Mouse (Mus musculus) C2C12 (cell line): ENCODE measurements around the gene Gal3st1. TPM values are rescaled to one million over a fixed set of nuclear protein-coding genes. Genes with fewer than 3 reads are reported as not detected.

Experiments
- H3K27me3 ChIP-seq: one replicate; pipeline ENCODE4 v1.6.1; 2011; ENCODE audit not compliant: control insufficient read depth, insufficient read depth, insufficient read length
- H3K36me3 ChIP-seq: one replicate; pipeline ENCODE4 v1.6.1; 2011; ENCODE audit not compliant: control insufficient read depth, insufficient read depth
- H3K4me3 ChIP-seq: one replicate; pipeline ENCODE4 v1.5.1; 2011; ENCODE audit warnings: mild to moderate bottlenecking, control low read depth; ENCODE audit not compliant: poor library complexity, insufficient read depth, severe bottlenecking
- H3K79me2 ChIP-seq: one replicate; pipeline ENCODE4 v1.6.1; 2011; ENCODE audit not compliant: control insufficient read depth, insufficient read depth
- H3K79me3 ChIP-seq: one replicate; pipeline ENCODE4 v1.6.1; 2011; ENCODE audit warnings: low read depth, control low read depth
- H3ac ChIP-seq: one replicate; pipeline ENCODE3; 2011; ENCODE audit warnings: low read depth; ENCODE audit not compliant: control insufficient read depth, insufficient read length
- CEBPB ChIP-seq: IDR thresholded peaks from one replicate; pipeline ENCODE4 v1.6.1; 2011; ENCODE audit warnings: low read depth, mild to moderate bottlenecking, control low read depth, moderate library complexity
- CTCF ChIP-seq: IDR thresholded peaks from one replicate; pipeline ENCODE4 v1.5.1; 2011; ENCODE audit not compliant: control insufficient read depth, insufficient read depth, insufficient read length
- FOSL1 ChIP-seq: IDR thresholded peaks from one replicate; pipeline ENCODE4 v1.8.0; 2011; ENCODE audit warnings: mild to moderate bottlenecking, low read length; ENCODE audit not compliant: poor library complexity, insufficient read depth, severe bottlenecking
- MAX ChIP-seq: IDR thresholded peaks from one replicate; pipeline ENCODE4 v1.6.1; 2011; ENCODE audit warnings: mild to moderate bottlenecking, control low read depth
- MYOD1 ChIP-seq: IDR thresholded peaks from one replicate; pipeline ENCODE4 v1.6.1; 2011; ENCODE audit warnings: low read depth; ENCODE audit not compliant: control insufficient read depth, insufficient read length
- MYOG ChIP-seq: IDR thresholded peaks from one replicate; pipeline ENCODE4 v1.6.1; 2011; ENCODE audit not compliant: control insufficient read depth, insufficient read length; ENCODE audit errors: extremely low read depth
- USF1 ChIP-seq: IDR thresholded peaks from one replicate; pipeline ENCODE4 v1.6.1; 2011; ENCODE audit warnings: low read depth, mild to moderate bottlenecking, control low read depth, moderate library complexity
- polyA plus RNA-seq: library from polyadenylated mRNA; unstranded; fragments of >200 nt; fragmentation: generic; extraction: Trizol; gene quantifications from one replicate; pipeline ENCODE4 v1.2.1, GENCODE M21; 2012; ENCODE audit warnings: missing spikeins

Gene Gal3st1
- polyA plus RNA-seq, 1 experiment: 0.06 TPM

DNA sequence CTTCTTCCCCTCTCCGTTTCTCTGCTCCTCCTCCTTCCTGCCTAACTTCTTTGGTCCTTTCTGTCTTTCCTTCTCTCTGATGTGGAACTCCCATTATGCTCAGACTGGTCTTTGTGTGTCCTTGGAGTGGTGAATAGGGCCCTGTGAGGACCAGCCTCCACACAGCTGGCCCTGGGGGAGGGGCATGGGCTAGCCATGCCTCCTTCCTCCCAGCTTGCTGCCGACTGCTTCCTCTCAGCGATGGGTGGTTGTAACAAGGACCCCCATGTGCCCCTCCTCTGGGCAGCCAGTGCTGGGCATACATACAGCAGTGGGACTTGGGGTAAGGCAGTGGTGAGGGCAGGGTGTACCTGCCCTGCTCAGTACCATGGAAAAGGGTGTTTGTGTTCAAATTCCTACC, 9.1 kb upstream of the Gal3st1 start:
- Histone ChIP-seq H3K27me3 (no peaks in the 10 kb centered on the region), H3K79me3 (no peaks in the 10 kb centered on the region), H3ac (no peak overlapping the region), H3K36me3 (peaks cover 99% of the 10 kb centered on the region), H3K4me3 (no peak overlapping the region), H3K79me2 (peaks cover 5% of the 10 kb centered on the region)
- TF ChIP-seq FOSL1 (no peak), CTCF (no peak), USF1 (no peak), CEBPB (no peak), MYOD1 (no peak), MAX (no peak), MYOG (no peak)

DNA sequence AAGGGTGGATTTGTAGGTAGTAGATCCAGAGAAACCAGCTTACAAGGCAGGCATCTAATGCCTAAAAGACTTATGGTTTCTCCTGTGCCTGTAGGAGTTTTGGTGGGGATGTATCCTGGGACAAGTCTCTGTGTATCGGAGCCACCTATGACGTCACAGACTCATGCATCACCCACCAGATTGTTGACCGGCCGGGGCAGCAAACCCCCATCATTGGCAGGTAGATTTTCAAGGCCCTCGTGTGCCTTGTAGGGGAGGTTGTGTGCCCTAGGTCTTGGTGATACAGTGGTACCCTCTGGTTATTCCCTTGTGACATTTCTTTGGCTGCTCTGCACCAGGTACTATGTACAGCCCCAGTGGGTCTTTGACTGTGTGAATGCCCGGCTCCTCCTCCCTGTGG, 6.8 kb upstream of the Gal3st1 start, which contains the start of gene 4930556J24Rik:
TSS of gene 4930556J24Rik (minus strand) at position 101 of the 400 bp plus-strand sequence.
- Histone ChIP-seq H3K4me3 (no peak within 1 kb of the TSS), H3K79me2 (no peaks in the 10 kb centered on the region), H3ac (no peak within 1 kb of the TSS), H3K27me3 (no peaks in the 10 kb centered on the region), H3K36me3 (peaks cover 97% of the 10 kb centered on the region), H3K79me3 (no peaks in the 10 kb centered on the region)
- TF ChIP-seq USF1 (no peak), CTCF (no peak), CEBPB (no peak), MYOD1 (no peak), FOSL1 (no peak), MAX (no peak), MYOG (no peak)

DNA sequence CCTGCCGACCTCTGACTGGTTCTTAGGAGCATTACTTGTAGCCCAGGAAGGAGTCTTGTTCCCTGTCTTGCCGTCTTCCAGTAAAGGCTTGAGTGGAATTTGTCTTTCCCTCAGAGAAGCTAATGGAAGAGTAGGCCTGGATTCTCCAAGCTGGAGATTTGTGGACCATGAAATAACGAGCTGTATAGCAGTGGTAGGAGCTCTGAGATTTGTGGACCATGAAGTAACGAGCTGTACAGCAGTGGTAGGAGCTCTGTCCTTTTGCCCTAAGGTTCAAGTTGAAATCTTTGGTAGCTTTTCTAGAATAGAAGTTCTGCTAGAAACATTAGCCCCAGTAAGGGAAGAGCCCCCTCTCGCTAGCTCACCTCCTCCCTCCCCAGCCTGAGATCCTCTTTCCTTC, 5.0 kb upstream of the Gal3st1 start:
- Histone ChIP-seq H3K79me2 (no peaks in the 10 kb centered on the region), H3ac (no peak overlapping the region), H3K79me3 (no peaks in the 10 kb centered on the region), H3K4me3 (no peak overlapping the region), H3K36me3 (peaks cover 88% of the 10 kb centered on the region), H3K27me3 (no peaks in the 10 kb centered on the region)
- TF ChIP-seq MAX (no peak), CTCF (no peak), MYOG (no peak)

DNA sequence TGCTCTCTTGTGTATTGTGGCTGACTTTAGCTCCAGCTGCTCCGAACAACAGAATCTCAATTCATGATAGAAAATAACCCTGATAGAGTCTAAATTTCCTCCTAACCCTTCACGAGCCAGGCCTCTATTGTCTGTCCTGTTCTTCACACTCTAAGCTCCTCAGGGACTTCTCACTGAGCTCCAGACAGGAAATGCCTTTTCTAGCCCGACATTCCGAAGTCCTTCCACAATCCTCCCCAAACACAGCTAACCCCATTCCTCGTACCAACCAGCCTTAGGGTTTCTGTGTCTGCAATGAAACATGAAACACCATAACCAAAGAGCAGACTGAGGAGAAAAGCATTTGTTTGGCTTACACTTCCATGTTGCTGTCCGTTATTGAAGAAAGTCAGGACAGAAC, 1.9 kb upstream of the Gal3st1 start:
- H3K79me3 ChIP-seq: no peaks in the 10 kb centered on the region
- TF ChIP-seq CTCF (no peak), USF1 (no peak), MYOG (no peak), MAX (no peak), CEBPB (no peak), FOSL1 (no peak), MYOD1 (no peak)
- no peaks in the 10 kb centered on the region for H3K27me3 ChIP-seq
- no peak overlapping the region for H3K4me3 ChIP-seq
- no peaks in the 10 kb centered on the region for H3K79me2 ChIP-seq
- no peak overlapping the region for H3ac ChIP-seq
- H3K36me3 ChIP-seq: peaks cover 57% of the 10 kb centered on the region

DNA sequence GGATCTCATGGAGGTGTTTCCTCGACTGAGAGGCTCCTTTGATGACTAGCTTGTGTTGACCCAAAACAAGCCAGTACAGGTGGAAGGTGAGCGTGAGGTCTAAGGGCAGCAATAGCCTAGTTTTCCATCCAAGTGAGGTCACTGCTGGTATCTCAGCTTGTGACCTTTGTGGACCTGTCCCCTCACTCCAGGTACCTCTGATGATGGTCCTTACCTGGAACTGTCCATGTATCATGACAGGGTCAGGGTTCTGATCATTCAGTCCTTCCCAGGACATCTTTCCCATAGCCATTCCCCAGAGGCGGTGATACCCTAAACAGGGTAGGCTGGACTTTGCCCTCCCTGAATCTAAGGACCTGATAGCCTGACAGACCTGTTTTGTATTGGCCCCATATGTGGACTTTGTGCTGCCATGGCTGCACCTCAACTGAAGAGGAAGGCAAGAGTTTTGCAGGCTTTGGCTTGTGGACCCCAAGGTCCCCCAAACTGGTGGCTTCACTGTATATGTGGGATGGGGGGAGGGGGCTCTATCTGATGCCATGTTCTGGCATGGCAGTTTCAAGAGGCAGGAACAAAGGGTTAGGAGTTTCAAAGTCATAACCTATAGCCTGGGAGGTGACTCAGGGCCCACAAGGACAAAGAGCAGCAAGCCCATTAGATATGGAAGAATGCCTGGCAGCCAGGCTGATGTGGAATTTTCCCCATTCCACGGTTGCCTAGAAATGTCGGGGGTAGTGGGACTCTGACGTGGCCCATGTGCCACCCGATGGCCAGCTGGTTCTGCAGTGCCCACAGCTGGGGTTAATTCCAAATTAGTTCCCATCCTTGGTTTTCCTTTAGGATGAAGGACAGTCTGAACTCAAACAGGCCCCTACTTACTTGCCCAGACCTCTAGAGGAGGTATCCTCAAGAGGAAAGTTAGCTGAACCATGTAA, 894 bp upstream of the Gal3st1 start:
- Histone ChIP-seq H3K79me2 (no peaks in the 10 kb centered on the region), H3K4me3 (no peak overlapping the region), H3K36me3 (peaks cover 47% of the 10 kb centered on the region), H3ac (no peak overlapping the region), H3K79me3 (no peaks in the 10 kb centered on the region), H3K27me3 (no peaks in the 10 kb centered on the region)
- no peak for TF ChIP-seq USF1
